Mouse (Mus musculus) CD4-positive, CD25-positive, alpha-beta regulatory T cell, adult 2 months (primary cell): ENCODE data around the gene Gpx5.

Source experiments
- DNase-seq: peaks from one replicate; pipeline ENCODE4 v3.0.0-alpha.2; 2012; ENCODE audit warnings: low read depth, low spot score

Gpx5 gene

GRCm38 (mm10) chr13:21292631-21293030, at the start of gene Gpx5:
Gene Gpx5, minus strand, starts transcription at chr13:21292731.
- no peak for DNase-seq

- DNase-seq = no peak
Observed at GRCm38 (mm10) chr13:21327424-21327823, 34.9 kb upstream of the Gpx5 start.

- peak; percentile 54 for DNase-seq
Observed at GRCm38 (mm10) chr13:21326657-21327211, 34.2 kb upstream of the Gpx5 start.

GRCm38 (mm10) chr13:21326191-21326590, 33.7 kb upstream of the Gpx5 start:
- DNase-seq = peak; percentile 4

GRCm38 (mm10) chr13:21323405-21323804, 30.9 kb upstream of the Gpx5 start:
- no peak for DNase-seq

- DNase-seq = no peak
Observed at GRCm38 (mm10) chr13:21322509-21323375, 30.2 kb upstream of the Gpx5 start.

GRCm38 (mm10) chr13:21321890-21322494, 29.5 kb upstream of the Gpx5 start:
- no peak for DNase-seq

- DNase-seq = no peak
Observed at GRCm38 (mm10) chr13:21320262-21320661, 27.7 kb upstream of the Gpx5 start.

- DNase-seq = no peak
Observed at GRCm38 (mm10) chr13:21313903-21314302, 21.4 kb upstream of the Gpx5 start.

- DNase-seq = no peak
Observed at GRCm38 (mm10) chr13:21312854-21313253, 20.3 kb upstream of the Gpx5 start.

- DNase-seq = no peak
Observed at GRCm38 (mm10) chr13:21311926-21312325, 19.4 kb upstream of the Gpx5 start, which contains the start of gene Gpx6. Gene Gpx6, plus strand, starts transcription at chr13:21312125.

- no peak for DNase-seq
Observed at GRCm38 (mm10) chr13:21309788-21310187, 17.3 kb upstream of the Gpx5 start.

GRCm38 (mm10) chr13:21304483-21305066, 12.0 kb upstream of the Gpx5 start:
- DNase-seq = no peak

GRCm38 (mm10) chr13:21298557-21298956, 6.0 kb upstream of the Gpx5 start:
- no peak for DNase-seq

GRCm38 (mm10) chr13:21279559-21279958, 13.0 kb downstream of the Gpx5 start:
- peak; percentile 79 for DNase-seq

- no peak for DNase-seq
Observed at GRCm38 (mm10) chr13:21279076-21279475, 13.5 kb downstream of the Gpx5 start.

GRCm38 (mm10) chr13:21276551-21276950, 16.0 kb downstream of the Gpx5 start:
- DNase-seq = no peak

- peak; percentile 24 for DNase-seq
Observed at GRCm38 (mm10) chr13:21275815-21276550, 16.5 kb downstream of the Gpx5 start.

GRCm38 (mm10) chr13:21275021-21275814, 17.3 kb downstream of the Gpx5 start:
- peak; percentile 15 for DNase-seq

GRCm38 (mm10) chr13:21268262-21268661, 24.3 kb downstream of the Gpx5 start:
- DNase-seq = no peak

- no peak for DNase-seq
Observed at GRCm38 (mm10) chr13:21267541-21267940, 25.0 kb downstream of the Gpx5 start.
